Mouse (Mus musculus) CH12F3 (cell line): ENCODE data around the gene Mfsd6l.

Source experiments
- in situ Hi-C: fragments of 300-500 bp; cut with MboI; formaldehyde crosslinking; loops from 2 replicates; pipeline ENCODE4 v1.14.3; 2020; ENCODE audit warnings: low sequenced_read_pairs

Gene Mfsd6l

GRCm38 (mm10) chr11:68550358-68550757 is 5.6 kb upstream of the Mfsd6l start:
- in situ Hi-C loops = loop anchor here (5.0 kb wide), 1 partner anchor 73 kb away; no protein-coding TSS in a partner anchor

- in situ Hi-C loops = loop anchor here (5.0 kb wide), 1 partner anchor 77 kb away; no protein-coding TSS in a partner anchor
Observed at GRCm38 (mm10) chr11:68553981-68554471, 2.0 kb upstream of the Mfsd6l start.

- in situ Hi-C loops = no loop called here
Observed at GRCm38 (mm10) chr11:68559546-68559945, 3.6 kb downstream of the Mfsd6l start.

- in situ Hi-C loops = no loop called here
Observed at GRCm38 (mm10) chr11:68561957-68562950, 6.3 kb downstream of the Mfsd6l start.

GRCm38 (mm10) chr11:68564356-68565031 is 8.5 kb downstream of the Mfsd6l start:
- in situ Hi-C loops = no loop called here

- in situ Hi-C loops = no loop called here
Observed at GRCm38 (mm10) chr11:68565032-68565429, 9.0 kb downstream of the Mfsd6l start.

GRCm38 (mm10) chr11:68566447-68567059 is 10.6 kb downstream of the Mfsd6l start:
- in situ Hi-C loops = no loop called here

- in situ Hi-C loops = no loop called here
Observed at GRCm38 (mm10) chr11:68570861-68571260, 14.9 kb downstream of the Mfsd6l start.

- in situ Hi-C loops = no loop called here
Observed at GRCm38 (mm10) chr11:68577076-68577475, 21.1 kb downstream of the Mfsd6l start.

- in situ Hi-C loops = no loop called here
Observed at GRCm38 (mm10) chr11:68579462-68579881, 23.5 kb downstream of the Mfsd6l start.

- in situ Hi-C loops = no loop called here
Observed at GRCm38 (mm10) chr11:68580566-68580965, 24.6 kb downstream of the Mfsd6l start.

- in situ Hi-C loops = no loop called here
Observed at GRCm38 (mm10) chr11:68583225-68583624, 27.2 kb downstream of the Mfsd6l start.

- in situ Hi-C loops = no loop called here
Observed at GRCm38 (mm10) chr11:68583906-68584480, 28.0 kb downstream of the Mfsd6l start.

- in situ Hi-C loops = no loop called here
Observed at GRCm38 (mm10) chr11:68585890-68586289, 29.9 kb downstream of the Mfsd6l start.

GRCm38 (mm10) chr11:68586721-68587120 is 30.7 kb downstream of the Mfsd6l start, which contains the start of gene Ccdc42:
Gene Ccdc42, plus strand, starts transcription at chr11:68587021.
- in situ Hi-C loops = no loop called here

- in situ Hi-C loops = no loop called here
Observed at GRCm38 (mm10) chr11:68589055-68589809, 33.2 kb downstream of the Mfsd6l start.

GRCm38 (mm10) chr11:68591708-68592107 is 35.7 kb downstream of the Mfsd6l start:
- in situ Hi-C loops = no loop called here

GRCm38 (mm10) chr11:68593247-68593646 is 37.3 kb downstream of the Mfsd6l start:
- in situ Hi-C loops = no loop called here

GRCm38 (mm10) chr11:68597912-68598311 is 41.9 kb downstream of the Mfsd6l start:
- in situ Hi-C loops = no loop called here

GRCm38 (mm10) chr11:68600551-68601021 is 44.6 kb downstream of the Mfsd6l start:
- in situ Hi-C loops = no loop called here
